Mouse (Mus musculus): ENCODE results near the gene Cpsf4l. TPM values are rescaled to one million over a fixed set of nuclear protein-coding genes. Genes with fewer than 3 reads are reported as not detected.
A peak's percentile ranks its signal among the peaks of the same experiment; 100 is the strongest.

The Cpsf4l gene
- polyA plus RNA-seq, 1 experiment from 2014 or later = 13.3 TPM

DNA sequence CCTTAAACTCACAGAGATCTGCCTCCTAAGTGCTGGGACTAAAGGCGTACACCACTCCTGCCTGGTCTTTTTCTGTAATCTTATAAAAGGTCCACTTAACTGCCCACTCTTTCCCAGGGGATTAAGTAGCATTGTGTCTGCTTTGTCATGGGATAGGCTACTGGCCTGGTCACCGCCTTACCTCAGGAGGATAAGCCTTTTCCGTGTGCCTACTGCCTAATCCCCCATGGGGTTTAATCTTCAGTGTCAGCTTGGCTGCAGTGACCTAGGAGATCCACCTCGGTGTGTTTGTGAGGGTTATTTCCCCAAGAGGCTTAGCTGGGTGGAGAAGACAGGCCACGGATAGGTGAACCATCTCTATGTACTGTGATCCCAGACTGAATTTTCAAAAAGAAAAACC, 12.2 kb downstream of the Cpsf4l start:
- ATAC-seq (replicated peaks; ENCODE audit: extremely low read depth, insufficient read depth, low FRiP score) = no peak
- WGBS = 70% methylated on average over 5 of the region's 5 CpGs
- H3K36me3 ChIP-seq (ENCODE audit: control insufficient read depth, insufficient read depth) = peaks cover 30% of the 10 kb centered on the region

DNA sequence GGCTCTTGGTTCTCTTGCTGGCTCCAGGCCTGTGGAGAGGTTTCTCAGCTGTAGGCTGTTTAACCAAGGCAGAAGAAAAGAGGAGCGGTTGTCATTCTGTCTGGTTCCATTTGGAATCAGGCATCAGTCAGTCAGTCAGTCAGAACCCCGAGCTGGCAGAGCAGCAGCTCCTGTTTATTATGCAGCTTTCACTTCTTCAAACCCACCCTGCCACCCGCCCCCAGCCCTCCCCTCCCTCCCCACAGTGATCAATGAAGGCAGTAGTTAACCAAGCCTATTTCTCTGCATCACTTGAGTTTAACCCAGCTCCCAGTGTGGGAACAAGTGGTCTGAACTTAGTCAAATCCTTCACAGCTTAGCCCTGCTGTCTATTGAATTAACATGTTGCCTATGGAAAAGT, 18.0 kb downstream of the Cpsf4l start:
- Histone ChIP-seq H3K9me3 (replicated peaks; ENCODE audit: control insufficient read depth, low read length) (0 out of 2 replicates have a peak, but pooled peaks cover 2% of the 10 kb centered on the region), H3K4me3 (ENCODE audit: low read length) (no peak overlapping the region), H3K36me3 (ENCODE audit: control insufficient read depth, insufficient read depth) (peaks cover 58% of the 10 kb centered on the region), H3K4me2 (ENCODE audit: low read depth, low read length) (no peak overlapping the region), H3K27me3 (ENCODE audit: control insufficient read depth, insufficient read depth, low read length) (no peaks in the 10 kb centered on the region), H3K27ac (ENCODE audit: low read length) (no peak overlapping the region), H3K4me1 (ENCODE audit: control insufficient read depth, insufficient read depth, low read length) (peaks cover 2% of the 10 kb centered on the region; the same call in 1 of the 2 replicates), H3K9ac (ENCODE audit: low read length) (no peak overlapping the region)
- WGBS = 64% methylated on average over 3 of the region's 3 CpGs
- no peak for ATAC-seq (replicated peaks; ENCODE audit: extremely low read depth, insufficient read depth, low FRiP score)

More for the DNA sequence above, 12.2 kb downstream of the Cpsf4l start:
- H3K9me3 ChIP-seq (replicated peaks; ENCODE audit: control insufficient read depth, low read length) = 0 out of 2 replicates have a peak, but pooled peaks cover 2% of the 10 kb centered on the region
- no peak overlapping the region for H3K9ac ChIP-seq (ENCODE audit: low read length)
- no peak overlapping the region for H3K4me2 ChIP-seq (ENCODE audit: low read depth, low read length)
- no peak overlapping the region for H3K27ac ChIP-seq (ENCODE audit: low read length)
- no peaks in the 10 kb centered on the region for H3K27me3 ChIP-seq (ENCODE audit: control insufficient read depth, insufficient read depth, low read length)
- no peak overlapping the region for H3K4me3 ChIP-seq (ENCODE audit: low read length)
- H3K4me1 ChIP-seq (ENCODE audit: control insufficient read depth, insufficient read depth, low read length) = no peaks in the 10 kb centered on the region

DNA sequence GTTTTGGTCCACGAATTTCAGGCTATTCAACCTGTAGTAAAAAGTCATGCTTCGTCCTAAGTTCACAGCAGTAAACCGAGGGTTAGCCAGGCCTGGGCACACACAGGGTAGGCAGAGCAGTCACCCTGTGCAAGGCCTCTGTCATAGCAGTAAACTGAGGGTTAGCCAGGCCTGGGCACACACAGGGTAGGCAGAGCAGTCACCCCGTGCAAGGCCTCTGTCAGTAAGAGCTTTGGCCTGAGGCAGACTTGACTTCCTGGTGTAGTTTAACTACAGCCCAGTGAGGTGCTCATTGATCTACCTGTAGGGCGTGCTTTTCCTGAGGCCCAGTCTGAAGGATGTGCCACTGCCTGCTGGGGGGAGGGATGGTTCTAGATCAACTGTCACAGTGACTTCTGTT, 18.5 kb downstream of the Cpsf4l start:
- no peak overlapping the region for H3K27ac ChIP-seq (ENCODE audit: low read length)
- H3K4me2 ChIP-seq (ENCODE audit: low read depth, low read length) = no peak overlapping the region
- no peak overlapping the region for H3K4me3 ChIP-seq (ENCODE audit: low read length)
- H3K36me3 ChIP-seq (ENCODE audit: control insufficient read depth, insufficient read depth) = peaks cover 53% of the 10 kb centered on the region
- H3K9ac ChIP-seq (ENCODE audit: low read length) = no peak overlapping the region
- WGBS = 86% methylated on average over 5 of the region's 5 CpGs
- H3K9me3 ChIP-seq (replicated peaks; ENCODE audit: control insufficient read depth, low read length) = 0 out of 2 replicates have a peak, but pooled peaks cover 2% of the 10 kb centered on the region
- H3K27me3 ChIP-seq (ENCODE audit: control insufficient read depth, insufficient read depth, low read length) = no peaks in the 10 kb centered on the region
- H3K4me1 ChIP-seq (ENCODE audit: control insufficient read depth, insufficient read depth, low read length) = peaks cover 7% of the 10 kb centered on the region; the same call in 1 of the 2 replicates
- no peak for ATAC-seq (replicated peaks; ENCODE audit: extremely low read depth, insufficient read depth, low FRiP score)

DNA sequence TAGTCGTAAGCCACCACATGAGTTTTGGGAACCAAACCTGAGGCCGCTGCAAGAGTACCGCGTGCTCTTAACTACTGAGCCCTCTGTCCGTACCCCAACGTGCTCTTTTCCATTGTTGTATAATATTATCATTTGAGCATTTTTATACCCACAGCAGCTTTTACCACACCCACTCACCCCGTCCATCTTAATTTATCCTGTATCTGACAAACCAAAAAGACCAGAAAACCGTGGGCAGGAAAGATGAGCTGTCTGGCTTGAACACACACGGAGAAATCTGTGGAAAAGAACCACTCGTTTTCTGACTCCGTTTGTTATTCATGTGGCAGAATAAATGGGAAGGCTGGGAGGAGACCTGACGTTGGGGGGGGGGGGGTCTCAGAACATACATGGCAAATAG, 19.3 kb downstream of the Cpsf4l start:
- H3K9me3 ChIP-seq (replicated peaks; ENCODE audit: control insufficient read depth, low read length) = 0 out of 2 replicates have a peak, but pooled peaks cover 2% of the 10 kb centered on the region
- no peak overlapping the region for H3K27ac ChIP-seq (ENCODE audit: low read length)
- H3K4me3 ChIP-seq (ENCODE audit: low read length) = no peak overlapping the region
- 87% methylated on average over 12 of the region's 12 CpGs for WGBS
- H3K4me2 ChIP-seq (ENCODE audit: low read depth, low read length) = no peak overlapping the region
- H3K4me1 ChIP-seq (ENCODE audit: control insufficient read depth, insufficient read depth, low read length) = peaks cover 10% of the 10 kb centered on the region; the same call in 1 of the 2 replicates
- H3K27me3 ChIP-seq (ENCODE audit: control insufficient read depth, insufficient read depth, low read length) = no peaks in the 10 kb centered on the region
- ATAC-seq (replicated peaks; ENCODE audit: extremely low read depth, insufficient read depth, low FRiP score) = no peak
- H3K36me3 ChIP-seq (ENCODE audit: control insufficient read depth, insufficient read depth) = peaks cover 48% of the 10 kb centered on the region
- H3K9ac ChIP-seq (ENCODE audit: low read length) = no peak overlapping the region

DNA sequence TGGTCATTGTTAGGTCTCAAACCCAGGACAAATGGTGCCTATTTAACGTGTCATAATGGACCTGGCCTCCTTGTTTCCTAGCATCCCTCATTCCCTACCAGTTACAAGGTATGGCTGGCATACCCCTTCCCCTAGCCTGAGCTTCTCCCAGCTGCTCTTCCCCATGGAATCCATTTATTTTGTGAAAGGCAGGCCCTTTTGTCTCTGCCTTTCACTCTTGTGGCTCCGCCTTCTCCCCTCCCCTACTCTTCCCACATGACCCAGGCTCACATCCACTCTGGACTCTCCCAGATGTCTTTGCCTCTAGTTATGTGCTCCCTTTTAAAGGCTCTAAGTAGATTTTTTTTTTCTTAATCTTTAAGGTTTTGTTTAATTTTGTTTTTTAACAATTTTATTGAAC, 22.8 kb downstream of the Cpsf4l start:
- H3K9ac ChIP-seq (ENCODE audit: low read length) = no peak overlapping the region
- 70% methylated on average over 2 of the region's 2 CpGs for WGBS

DNA sequence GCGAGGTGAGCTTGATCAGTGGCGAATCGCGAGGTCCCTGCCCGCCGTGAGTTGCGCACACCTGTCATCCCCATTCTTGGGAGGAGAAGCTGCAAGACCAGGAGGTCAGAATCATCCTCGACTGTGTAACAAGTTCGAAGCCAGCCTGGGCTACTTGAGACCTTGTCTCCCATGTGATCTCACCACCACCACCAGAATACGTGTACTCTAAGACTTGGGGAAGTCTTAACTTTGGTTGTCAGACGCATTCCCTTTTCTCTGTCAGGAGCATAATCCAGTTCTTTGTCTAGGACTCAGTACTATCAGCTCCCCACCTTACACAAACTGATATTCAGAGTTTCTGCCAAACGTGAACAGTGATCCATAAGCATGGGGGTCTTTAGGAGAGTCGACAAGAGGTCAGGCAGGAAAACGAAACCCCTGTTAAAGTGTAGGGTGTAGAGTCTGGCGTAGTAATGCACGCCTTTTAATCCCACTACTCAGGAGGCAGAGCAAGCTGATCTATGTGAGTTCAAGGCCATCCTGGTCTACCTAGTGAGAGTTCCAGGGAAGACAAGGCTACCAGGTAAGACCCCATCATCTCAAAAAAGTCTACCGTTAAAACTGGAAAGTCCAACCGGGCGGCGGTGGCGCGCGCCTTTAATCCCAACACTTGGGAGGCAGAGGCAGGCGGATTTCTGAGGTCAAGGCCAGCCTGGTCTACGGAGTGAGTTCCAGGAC, 24.9 kb downstream of the Cpsf4l start:
- no peaks in the 10 kb centered on the region for H3K9me3 ChIP-seq (replicated peaks; ENCODE audit: control insufficient read depth, low read length)
- peaks cover 34% of the 10 kb centered on the region for H3K4me1 ChIP-seq (ENCODE audit: control insufficient read depth, insufficient read depth, low read length)
- no peak for ATAC-seq (replicated peaks; ENCODE audit: extremely low read depth, insufficient read depth, low FRiP score)
- H3K27ac ChIP-seq (ENCODE audit: low read length) = peak overlapping the region; percentile 75
- peak overlapping the region; percentile 74 for H3K4me3 ChIP-seq (ENCODE audit: low read length)
- peak overlapping the region; percentile 75 for H3K4me2 ChIP-seq (ENCODE audit: low read depth, low read length)
- 38% methylated on average over 25 of the region's 25 CpGs for WGBS
- H3K27me3 ChIP-seq (ENCODE audit: control insufficient read depth, insufficient read depth, low read length) = no peaks in the 10 kb centered on the region
- peaks cover 19% of the 10 kb centered on the region for H3K36me3 ChIP-seq (ENCODE audit: control insufficient read depth, insufficient read depth)
- peak overlapping the region; percentile 85 for H3K9ac ChIP-seq (ENCODE audit: low read length)

More for the DNA sequence above, 22.8 kb downstream of the Cpsf4l start:
- Histone ChIP-seq H3K4me3 (ENCODE audit: low read length) (no peak overlapping the region), H3K9me3 (replicated peaks; ENCODE audit: control insufficient read depth, low read length) (no peaks in the 10 kb centered on the region), H3K27ac (ENCODE audit: low read length) (no peak overlapping the region), H3K27me3 (ENCODE audit: control insufficient read depth, insufficient read depth, low read length) (no peaks in the 10 kb centered on the region), H3K4me1 (ENCODE audit: control insufficient read depth, insufficient read depth, low read length) (peaks cover 23% of the 10 kb centered on the region), H3K36me3 (ENCODE audit: control insufficient read depth, insufficient read depth) (peaks cover 26% of the 10 kb centered on the region), H3K4me2 (ENCODE audit: low read depth, low read length) (no peak overlapping the region)
- ATAC-seq (replicated peaks; ENCODE audit: extremely low read depth, insufficient read depth, low FRiP score) = no peak

DNA sequence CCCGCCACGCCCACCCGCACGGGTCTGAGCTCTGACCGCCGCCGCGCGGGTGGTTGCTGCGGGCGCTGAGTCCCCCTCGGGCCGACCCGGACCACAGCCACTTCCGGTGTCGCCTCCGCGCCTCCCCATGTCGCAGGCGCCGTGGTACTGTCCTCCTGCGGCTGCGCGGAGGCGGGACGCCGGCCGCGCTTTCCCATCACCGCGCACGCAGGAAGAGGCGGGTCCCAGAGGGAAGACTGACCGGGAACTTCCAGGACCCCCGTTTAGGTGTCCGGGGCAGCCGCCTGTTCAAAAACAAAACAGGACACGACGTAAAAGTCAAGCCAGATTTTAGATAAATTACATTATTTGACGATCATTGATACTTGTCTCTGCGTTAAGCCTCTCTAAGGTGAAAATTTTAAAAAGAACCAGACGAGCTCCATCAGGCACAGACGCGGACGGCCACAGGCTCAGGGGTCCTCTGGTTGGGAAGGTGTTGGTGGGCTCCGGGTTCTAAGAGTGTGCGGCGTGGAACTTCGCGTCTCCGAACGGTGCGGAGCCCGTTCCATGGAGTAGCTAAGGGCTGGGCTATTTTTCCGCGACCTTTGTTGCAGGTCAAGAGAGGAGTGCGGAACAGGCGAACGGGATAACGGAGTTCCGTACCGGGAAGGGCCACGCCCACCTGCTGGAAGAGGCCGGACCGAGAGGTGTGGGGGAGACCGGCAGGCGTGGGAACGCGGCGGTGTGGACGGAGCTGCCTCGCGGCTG, 25.7 kb downstream of the Cpsf4l start, which contains the start of the genes Fam104a and D11Wsu47e:
Fam104a (minus strand) TSS at position 199 of the 750 bp plus-strand sequence.
D11Wsu47e (plus strand) TSS at position 456 of the 750 bp plus-strand sequence.
- Histone ChIP-seq H3K4me1 (ENCODE audit: control insufficient read depth, insufficient read depth, low read length) (peaks cover 36% of the 10 kb centered on the region), H3K27me3 (ENCODE audit: control insufficient read depth, insufficient read depth, low read length) (no peaks in the 10 kb centered on the region), H3K9me3 (replicated peaks; ENCODE audit: control insufficient read depth, low read length) (no peaks in the 10 kb centered on the region), H3K9ac (ENCODE audit: low read length) (peak within 1 kb of the TSS; percentile 85), H3K27ac (ENCODE audit: low read length) (peak within 1 kb of the TSS; percentile 94), H3K36me3 (ENCODE audit: control insufficient read depth, insufficient read depth) (peaks cover 14% of the 10 kb centered on the region), H3K4me2 (ENCODE audit: low read depth, low read length) (peak within 1 kb of the TSS; percentile 76), H3K4me3 (ENCODE audit: low read length) (peak within 1 kb of the TSS; percentile 74)
- peak; percentile 95 for ATAC-seq (replicated peaks; ENCODE audit: extremely low read depth, insufficient read depth, low FRiP score)
- WGBS = under 1% methylated on average over 73 of the region's 73 CpGs

DNA sequence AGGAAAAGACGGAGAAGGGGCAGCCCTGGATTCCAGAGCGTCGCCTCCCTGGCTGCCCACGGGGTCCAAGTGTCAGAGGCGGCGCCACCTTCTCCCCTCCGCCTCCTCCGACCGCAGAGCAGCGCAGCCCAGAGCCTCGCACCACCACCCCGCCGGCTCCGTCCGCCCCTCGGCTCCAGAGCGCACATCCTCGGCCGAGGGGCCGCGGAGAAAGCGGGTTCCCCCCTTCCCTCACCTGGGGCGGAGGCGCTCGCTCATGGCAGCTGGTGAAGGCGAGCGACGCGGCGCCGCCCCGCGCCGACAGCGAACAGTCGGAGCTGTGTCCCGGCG, 26.2 kb downstream of the Cpsf4l start:
- Histone ChIP-seq H3K9me3 (replicated peaks; ENCODE audit: control insufficient read depth, low read length) (no peaks in the 10 kb centered on the region), H3K4me2 (ENCODE audit: low read depth, low read length) (peak overlapping the region; percentile 76), H3K27ac (ENCODE audit: low read length) (peak overlapping the region; percentile 94), H3K4me3 (ENCODE audit: low read length) (peak overlapping the region; percentile 74), H3K27me3 (ENCODE audit: control insufficient read depth, insufficient read depth, low read length) (no peaks in the 10 kb centered on the region), H3K9ac (ENCODE audit: low read length) (peak overlapping the region; percentile 85), H3K4me1 (ENCODE audit: control insufficient read depth, insufficient read depth, low read length) (peaks cover 38% of the 10 kb centered on the region), H3K36me3 (ENCODE audit: control insufficient read depth, insufficient read depth) (peaks cover 8% of the 10 kb centered on the region)
- peak; percentile 58 for ATAC-seq (replicated peaks; ENCODE audit: extremely low read depth, insufficient read depth, low FRiP score)
- under 1% methylated on average over 32 of the region's 38 CpGs for WGBS

Measured in heart, embryonic 16.5 days (tissue).